Mouse (Mus musculus) adrenal gland, postnatal 10 days (tissue): ENCODE measurements around the gene Tshz2. TPM values are rescaled to one million over a fixed set of nuclear protein-coding genes. Genes with fewer than 3 reads are reported as not detected.
A peak's percentile ranks its signal among the peaks of the same experiment; 100 is the strongest.

Experiments used
- DNase-seq: peaks from one replicate; pipeline ENCODE4 v3.0.0; 2021; ENCODE audit warnings: mixed read lengths
- total RNA-seq, 2 experiments: library from RNA; stranded (reverse); gene quantifications; 2 replicates each; pipeline ENCODE4 v1.2.3; 2021

Tshz2 gene
- total RNA-seq, 2 experiments from 2014 or later: 44.7 to 45.4 TPM

DNA sequence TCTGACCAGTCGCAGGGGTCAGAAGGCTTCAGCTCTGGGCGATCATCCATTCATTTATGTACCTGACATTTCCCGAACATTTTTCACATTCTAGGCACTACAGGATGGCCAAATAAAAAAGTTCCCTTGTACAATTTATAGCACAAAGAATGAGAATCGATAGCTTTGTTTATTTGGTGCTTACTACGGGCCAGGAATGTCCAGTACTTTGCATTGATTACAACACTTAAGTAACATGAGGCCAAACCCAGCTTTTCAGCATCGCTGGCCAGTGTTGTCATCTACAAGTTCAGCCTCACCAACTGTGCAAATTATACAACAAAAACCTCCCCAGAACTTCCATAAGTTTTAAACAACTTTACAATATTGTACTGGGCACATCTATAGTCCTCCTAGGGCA, 315.3 kb downstream of the Tshz2 start:
- no peak for DNase-seq

DNA sequence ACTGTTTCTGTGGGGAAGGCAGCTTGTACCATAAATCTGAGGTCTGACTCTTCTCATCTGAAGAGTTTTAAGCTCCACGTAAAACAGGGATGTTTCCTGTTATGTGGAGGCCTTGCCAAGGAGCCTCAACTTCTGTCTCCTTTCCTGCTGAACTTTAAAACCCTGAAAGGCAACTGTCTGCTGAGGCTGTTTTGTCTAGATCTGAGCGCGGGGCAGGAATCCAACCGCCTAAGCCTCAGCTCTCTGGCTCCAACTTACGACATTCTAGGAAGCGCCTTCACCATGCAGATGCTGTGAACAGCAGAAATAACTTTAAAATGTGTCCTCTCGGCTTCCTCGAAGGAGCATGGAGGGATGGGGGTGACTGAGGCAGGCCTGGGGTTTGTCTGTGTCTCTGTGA, 318.2 kb downstream of the Tshz2 start:
- no peak for DNase-seq

DNA sequence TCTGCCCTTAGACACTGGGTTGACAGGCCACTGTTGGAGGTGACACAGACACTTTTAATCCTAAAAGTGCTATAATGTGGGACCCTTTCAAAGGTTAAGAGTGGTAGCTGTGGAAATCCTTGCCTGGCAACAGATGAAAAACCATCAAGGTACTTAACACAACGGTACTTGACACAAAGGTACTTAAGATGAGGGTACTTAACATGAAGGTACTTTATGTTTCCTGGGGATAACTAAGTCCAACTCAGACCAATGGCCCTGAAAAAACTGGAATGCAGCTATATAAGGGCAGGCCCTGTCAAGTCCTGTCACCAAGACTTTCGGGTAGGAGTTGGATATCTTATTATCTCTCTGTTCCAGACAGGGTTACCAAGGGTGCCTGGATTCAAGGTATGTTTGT, 320.2 kb downstream of the Tshz2 start:
- DNase-seq: no peak

DNA sequence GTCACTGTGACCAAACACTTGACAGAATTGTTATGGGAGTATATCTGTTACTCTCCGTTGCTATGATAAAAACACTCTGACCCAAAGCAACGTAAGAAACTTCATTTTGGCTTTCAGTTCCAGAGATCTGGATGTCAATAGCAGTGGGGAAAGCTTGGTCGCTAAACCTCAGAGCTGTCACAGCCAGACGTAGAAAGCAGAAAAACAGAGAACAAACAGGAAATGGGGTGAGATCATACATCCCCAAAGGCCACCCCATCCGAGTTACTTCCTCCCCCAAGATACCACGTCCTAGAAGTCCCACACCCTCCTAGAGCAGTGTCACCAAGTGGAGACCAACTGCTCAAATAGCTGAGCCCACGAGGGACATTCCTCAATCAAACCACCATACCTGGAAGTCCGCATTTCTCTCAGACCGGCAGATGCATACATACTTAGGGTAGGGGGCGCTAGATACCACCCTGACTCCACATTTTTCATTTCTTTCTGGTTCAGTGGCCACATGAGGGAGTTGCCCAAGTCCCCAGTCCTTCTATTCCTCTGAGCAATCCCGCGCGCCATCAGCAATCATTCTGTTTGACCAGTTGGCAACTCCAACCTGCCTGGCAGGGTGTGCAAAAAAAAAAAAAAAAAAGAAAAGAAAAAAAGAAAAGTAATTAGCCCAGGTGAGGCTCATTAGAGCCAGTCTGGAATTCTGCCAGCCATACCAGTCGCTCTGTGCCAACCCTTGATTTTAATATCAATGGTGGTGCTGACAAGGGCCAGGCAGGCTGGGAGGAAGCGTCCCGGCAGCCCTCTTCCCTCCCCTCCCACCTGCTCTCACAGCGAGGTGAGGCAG, 326.1 kb downstream of the Tshz2 start:
- DNase-seq: no peak

DNA sequence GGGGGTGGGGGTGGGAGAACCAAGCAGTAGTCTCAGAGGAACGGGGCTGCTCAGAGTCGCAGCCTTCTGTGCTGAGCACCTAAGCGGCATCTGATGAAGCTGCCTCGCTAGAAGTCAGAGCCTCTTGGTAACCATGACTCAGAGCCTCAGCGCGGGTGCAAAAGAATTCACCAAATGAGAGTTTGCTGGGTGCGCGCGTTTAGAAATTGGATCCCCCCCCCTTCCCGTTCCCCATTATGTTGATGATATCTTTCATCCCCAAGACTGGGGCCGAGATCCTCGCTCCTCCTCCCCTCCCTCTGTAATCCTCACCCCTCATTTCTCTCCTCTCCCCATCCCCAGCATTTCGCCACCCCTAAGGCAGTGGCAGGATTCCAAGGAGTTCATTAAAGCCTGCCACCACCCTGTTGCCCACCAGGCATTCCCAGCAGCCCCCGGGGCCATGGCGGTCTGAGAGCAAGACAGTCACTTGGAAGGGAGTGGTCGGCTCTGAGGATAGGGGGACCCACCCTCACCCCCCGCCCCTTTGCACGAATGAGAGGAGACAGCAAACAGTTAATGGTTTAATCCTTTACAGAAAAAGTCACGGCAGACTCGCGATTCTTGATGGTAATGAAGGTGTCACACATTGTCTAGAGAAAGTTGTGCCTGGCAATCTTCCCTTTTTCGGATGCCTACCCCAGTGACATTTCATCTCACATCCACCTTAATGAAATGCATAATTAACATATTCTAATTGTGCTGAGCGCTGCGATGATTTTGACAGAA, 328.8 kb downstream of the Tshz2 start:
- no peak for DNase-seq

DNA sequence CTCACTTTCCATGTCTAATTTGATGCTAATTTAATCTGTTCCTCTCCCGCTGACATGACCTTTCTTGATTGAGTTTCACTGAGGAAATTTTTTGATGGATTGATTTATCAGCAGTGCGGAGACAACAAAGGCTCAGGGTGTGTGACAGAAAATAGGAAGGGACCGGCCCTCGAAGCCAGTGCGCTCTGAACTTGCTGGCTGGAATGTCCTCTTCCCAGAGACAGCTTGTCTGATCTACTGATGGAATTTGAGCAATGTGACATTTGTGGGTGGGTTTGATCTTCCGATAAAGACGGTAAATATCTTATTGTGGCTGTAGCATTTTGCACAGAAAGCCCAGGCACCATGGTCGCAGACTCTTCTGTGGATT, 329.4 kb downstream of the Tshz2 start:
- DNase-seq: no peak

DNA sequence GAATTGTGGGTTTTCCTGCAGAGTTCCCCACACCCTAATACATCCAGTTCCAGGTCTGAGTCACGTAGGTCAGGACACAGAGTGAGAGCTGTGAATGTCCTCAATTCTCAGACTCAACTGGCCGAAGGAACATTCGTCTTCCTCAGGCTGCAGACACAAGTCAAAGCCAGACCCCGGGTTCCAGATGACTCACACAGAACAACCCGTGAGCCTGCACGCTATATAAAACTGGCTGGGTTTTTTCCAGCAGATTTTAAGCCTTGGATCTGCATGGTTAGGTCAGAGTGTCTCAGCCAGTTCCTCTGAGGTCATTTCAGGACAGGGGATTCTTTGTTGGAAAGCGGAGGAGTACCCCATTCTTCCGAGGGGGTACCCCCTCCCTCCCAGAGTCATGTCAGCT, 330.0 kb downstream of the Tshz2 start:
- DNase-seq: peak; percentile 18

- DNase-seq: no peak
These were observed 337.7 kb downstream of the Tshz2 start for GRCm38 (mm10) chr2:169970481-169970880.

DNA sequence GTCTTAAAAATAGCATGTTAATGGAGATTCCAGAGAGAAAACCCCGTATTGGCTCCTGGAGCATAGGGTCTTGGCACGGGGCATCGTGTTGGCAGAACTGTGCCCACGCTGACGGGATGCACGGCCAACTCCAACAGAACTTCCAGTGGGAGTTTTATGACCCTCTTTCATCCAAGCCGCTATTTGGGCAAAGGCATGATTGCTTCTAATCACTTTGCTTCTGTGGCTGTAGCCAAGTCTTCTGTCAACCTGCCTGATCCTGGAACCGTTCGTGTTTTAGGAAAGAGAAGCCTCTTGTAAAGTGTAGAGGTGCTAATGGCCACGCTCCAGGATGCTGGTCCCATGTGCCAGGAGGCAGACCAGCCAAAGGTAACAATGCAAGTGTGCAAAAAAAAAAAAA, 350.1 kb downstream of the Tshz2 start:
- DNase-seq: no peak

GRCm38 (mm10) chr2:169987186-169987585, 354.4 kb downstream of the Tshz2 start:
- DNase-seq: no peak

DNA sequence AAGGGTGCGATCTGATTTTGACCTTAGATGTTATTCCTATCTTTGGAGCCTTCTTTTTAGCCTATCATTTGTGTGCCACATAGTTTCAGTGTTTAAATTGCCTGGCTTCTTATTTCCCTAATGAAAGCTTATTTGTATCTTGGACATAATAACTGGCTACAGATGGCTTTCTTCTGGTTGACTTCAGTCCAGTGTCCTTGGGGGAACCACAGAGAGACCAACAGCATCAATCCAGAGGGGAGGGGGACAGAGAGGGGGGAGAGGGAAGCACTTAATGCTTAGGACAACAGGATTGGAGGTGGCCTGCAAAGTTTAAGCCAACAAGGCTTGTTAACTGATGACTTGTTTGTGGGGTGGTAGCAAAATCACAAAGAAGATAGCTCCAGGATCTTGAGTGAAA, 356.4 kb downstream of the Tshz2 start:
- DNase-seq: no peak

DNA sequence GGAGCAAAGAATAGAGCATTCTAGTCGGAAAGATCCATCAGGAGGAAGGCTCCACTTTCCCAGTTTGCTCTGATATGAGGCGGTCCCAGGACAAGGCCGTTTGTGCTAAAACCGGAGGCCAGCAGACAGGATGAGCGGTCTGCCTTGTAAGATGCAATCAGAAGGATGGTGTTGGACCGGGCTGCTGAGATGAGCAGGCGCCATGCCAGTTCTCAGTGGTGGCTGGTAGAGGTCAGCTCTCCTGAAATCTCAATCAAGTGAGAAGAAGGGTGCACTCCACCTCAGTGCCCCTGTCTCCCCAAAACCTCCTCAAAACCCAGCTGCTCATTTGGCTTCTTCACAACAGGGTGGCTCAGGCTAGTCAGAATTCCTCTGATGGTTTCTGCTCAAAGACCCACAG, 358.2 kb downstream of the Tshz2 start:
- DNase-seq: no peak

DNA sequence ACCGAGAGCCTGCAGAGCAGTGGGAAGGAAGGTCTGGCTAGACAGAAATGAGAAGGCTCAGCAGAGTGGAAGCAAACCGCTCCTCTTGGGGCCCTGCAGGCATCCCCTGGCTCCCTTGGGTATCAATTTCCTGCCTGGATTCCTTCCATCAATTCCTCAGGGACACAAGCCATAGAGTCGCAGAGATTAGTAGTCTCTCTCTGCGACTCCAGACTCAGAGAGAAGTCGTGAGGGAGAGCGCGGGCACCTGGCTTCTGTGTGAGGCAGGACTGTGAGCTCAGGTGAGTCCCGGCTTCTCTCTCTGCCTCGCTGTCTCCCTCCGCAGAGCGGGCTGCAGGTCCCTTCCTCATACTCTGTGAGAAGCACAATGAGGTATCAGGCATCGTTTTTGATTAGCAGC, 363.2 kb downstream of the Tshz2 start:
- no peak for DNase-seq

GRCm38 (mm10) chr2:169996501-169997237, 363.9 kb downstream of the Tshz2 start:
- DNase-seq: no peak

DNA sequence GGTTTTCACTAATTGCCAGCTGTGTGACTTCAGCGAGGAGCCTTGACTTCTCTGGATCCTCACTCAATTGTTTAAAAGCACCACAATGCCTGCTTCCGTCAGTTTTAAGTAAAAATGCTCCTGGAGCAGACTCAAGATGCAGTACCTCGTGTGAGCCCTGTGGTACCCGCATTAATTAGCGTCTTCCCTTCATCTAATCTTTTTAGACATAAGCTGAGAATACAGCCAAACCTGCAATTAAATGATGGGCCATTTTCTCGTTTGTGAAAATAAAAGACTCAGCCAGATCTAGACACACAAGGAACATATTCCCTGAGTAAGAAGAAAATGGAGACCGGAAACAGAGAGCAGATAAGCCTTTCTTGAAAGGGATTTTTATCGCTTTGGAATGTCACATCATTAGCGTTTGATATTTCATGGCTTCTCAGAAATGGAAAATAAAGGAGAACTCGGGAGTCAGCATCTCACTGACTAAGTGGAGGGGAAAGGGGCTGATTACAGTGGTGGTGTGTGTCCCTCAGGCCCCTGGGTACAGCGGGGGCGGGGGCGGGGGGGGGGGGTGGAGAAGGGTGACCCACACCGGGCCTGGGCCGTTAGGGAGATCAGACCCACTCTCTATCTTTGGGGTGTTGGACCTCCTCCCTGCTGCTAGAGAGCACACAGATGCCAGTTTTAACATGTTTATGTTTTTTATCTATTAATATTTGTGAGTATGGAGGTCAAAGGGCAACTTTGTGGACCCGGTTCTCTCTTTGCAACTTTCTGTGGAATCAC, 364.6 kb downstream of the Tshz2 start:
- no peak for DNase-seq

- DNase-seq: no peak
These were observed 366.1 kb downstream of the Tshz2 start for GRCm38 (mm10) chr2:169998878-169999337.

DNA sequence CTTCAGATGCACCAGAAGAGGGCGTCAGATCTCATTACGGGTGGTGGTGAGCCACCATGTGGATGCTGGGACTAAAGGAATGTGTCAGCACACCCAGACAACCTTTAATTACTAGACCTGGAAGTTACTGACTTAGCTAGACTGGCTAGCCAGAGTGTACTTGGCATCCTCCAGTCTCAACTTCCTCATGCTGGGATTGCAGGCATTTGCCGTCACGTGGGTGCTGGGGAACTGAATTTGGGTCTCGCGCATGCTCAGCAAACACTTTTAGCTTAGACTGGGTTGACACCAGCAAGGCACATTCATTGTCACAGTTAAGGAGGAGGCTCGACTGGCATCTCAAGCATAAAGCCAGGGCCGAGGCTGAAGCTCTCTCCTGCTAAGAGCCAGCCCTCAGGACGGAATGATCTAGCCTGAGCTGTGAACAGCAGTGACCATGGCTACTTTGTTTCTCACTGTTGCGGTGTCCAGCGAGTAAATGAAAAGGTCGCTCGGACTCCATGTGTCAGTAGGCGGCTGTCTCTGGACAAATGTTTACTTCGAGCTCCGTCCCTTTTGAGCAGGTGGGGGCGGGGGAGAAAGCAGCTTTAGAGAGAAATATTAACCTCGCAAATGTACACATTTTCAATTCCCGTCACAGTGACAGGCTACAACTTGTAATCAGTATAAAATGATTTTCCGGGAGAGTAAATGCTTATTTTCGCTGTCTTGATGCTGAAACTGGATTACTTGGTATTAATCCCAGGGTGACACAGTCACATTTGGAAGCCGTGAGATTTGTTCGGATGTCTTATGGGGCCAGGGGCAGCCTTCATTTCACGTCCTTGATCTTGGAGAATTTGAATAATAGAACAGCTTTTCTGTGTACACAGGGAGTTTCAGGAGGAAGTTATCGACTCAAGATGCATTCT, 370.0 kb downstream of the Tshz2 start:
- no peak for DNase-seq

- no peak for DNase-seq
These were observed 370.9 kb downstream of the Tshz2 start for GRCm38 (mm10) chr2:170003666-170004065.

GRCm38 (mm10) chr2:170006829-170007228, 374.0 kb downstream of the Tshz2 start:
- no peak for DNase-seq

GRCm38 (mm10) chr2:170007426-170007958, 374.7 kb downstream of the Tshz2 start:
- DNase-seq: no peak

DNA sequence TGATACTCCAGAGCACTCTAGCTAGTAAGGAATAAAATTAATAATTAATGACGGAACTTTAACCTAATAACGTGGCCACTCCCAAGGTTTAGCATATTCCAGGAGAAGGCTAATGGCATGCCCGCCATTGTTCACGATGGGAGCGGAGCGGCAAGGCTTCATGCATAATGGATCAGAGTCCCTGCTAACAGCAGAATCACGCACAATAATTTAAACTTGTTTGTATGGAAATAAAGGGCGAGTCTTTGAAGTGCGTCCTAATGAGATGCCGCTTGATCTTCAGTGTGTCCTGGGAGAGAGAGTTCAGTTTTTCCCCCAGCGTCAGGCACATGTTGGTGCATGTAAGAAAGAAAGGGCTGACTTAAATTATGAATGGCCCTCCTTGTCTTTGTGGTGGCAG, 376.9 kb downstream of the Tshz2 start:
- DNase-seq: no peak
